Mouse (Mus musculus) liver, adult 2 months (tissue): ENCODE results near the gene Dedd2.

Source experiments
- CTCF ChIP-seq: fragments of 200-500 bp; IDR thresholded peaks from 2 replicates; pipeline ENCODE4 v1.5.1; 2011; ENCODE audit warnings: low read depth, low read length, control low read depth
- POLR2A ChIP-seq: fragments of 200-500 bp; IDR thresholded peaks from 2 replicates; pipeline ENCODE4 v1.6.1; 2011; ENCODE audit warnings: low read length, control low read depth; ENCODE audit not compliant: insufficient read depth; ENCODE audit errors: extremely low read depth

DNA sequence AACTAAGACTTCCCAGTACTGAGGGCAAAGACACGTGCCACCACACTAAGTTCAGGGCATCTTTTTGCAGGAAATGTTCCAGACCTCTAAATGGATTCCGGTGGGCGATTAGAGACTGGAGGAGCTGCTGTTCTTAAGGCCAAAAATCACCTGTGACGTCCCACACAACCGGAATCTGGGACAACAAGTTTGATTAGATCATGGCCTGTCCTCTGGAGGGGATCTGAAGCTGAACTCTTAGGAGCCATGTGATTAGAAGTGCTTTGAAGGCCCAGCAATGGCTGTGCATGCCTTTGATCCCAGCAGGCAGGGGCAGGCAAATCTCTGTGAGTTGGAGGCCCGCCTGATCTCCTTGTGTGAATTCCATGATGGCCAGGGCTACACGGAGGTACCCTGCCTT is 20.2 kb upstream of the Dedd2 start:
- TF ChIP-seq CTCF = no peak
- TF ChIP-seq POLR2A = no peak
